Mouse (Mus musculus) liver, embryonic 16.5 days (tissue): ENCODE measurements around the gene Hemk1. TPM values are rescaled to one million over a fixed set of nuclear protein-coding genes. Genes with fewer than 3 reads are reported as not detected.

Experiments used
- ATAC-seq: fragments of 200-750 bp; cut with Nextera tagmentation; 2 replicates; pipeline ENCODE4 v1.8.0; 2017; ENCODE audit warnings: low read depth, mild to moderate bottlenecking, moderate number of reproducible peaks, moderate library complexity
- H3K27ac ChIP-seq: fragments of 300-500 bp; sonication (generic); 2 replicates; pipeline ENCODE4 v1.5.1; 2014; ENCODE audit warnings: mild to moderate bottlenecking, low read length
- H3K27me3 ChIP-seq: fragments of 300-500 bp; sonication (generic); 2 replicates; pipeline ENCODE4 v1.6.1; 2014; ENCODE audit warnings: low read depth, low read length, mixed read lengths; ENCODE audit not compliant: control insufficient read depth, insufficient read depth
- H3K36me3 ChIP-seq: fragments of 300-500 bp; sonication (generic); 2 replicates; pipeline ENCODE4 v1.6.1; 2014; ENCODE audit warnings: mild to moderate bottlenecking; ENCODE audit not compliant: control insufficient read depth, insufficient read depth
- H3K4me1 ChIP-seq: fragments of 300-500 bp; sonication (generic); 2 replicates; pipeline ENCODE4 v1.6.1; 2014; ENCODE audit warnings: low read depth, low read length, mixed read lengths; ENCODE audit not compliant: control insufficient read depth
- H3K4me2 ChIP-seq: fragments of 300-500 bp; sonication (generic); 2 replicates; pipeline ENCODE4 v1.6.1; 2014; ENCODE audit warnings: low read depth, low read length, mixed read lengths
- H3K4me3 ChIP-seq: fragments of 300-500 bp; sonication (generic); 2 replicates; pipeline ENCODE4 v1.5.1; 2014; ENCODE audit warnings: low read depth, mild to moderate bottlenecking, low read length
- H3K9ac ChIP-seq: fragments of 300-500 bp; sonication (generic); 2 replicates; pipeline ENCODE4 v1.6.1; 2014; ENCODE audit warnings: low read depth, low read length
- H3K9me3 ChIP-seq: fragments of 300-500 bp; sonication (generic); replicated peaks from 2 replicates; pipeline ENCODE4 v1.6.1; 2016; ENCODE audit warnings: low read length; ENCODE audit not compliant: control insufficient read depth
- WGBS: fragments of 180-500 bp; shearing (Covaris S2); extraction: QIAGEN DNeasy Blood & Tissue Kit; methylation state at CpG from one replicate; pipeline ENCODE4 v1.1.7; 2014; ENCODE audit not compliant: insufficient replicate concordance; 5-methylcytosine and 5-hydroxymethylcytosine counted together
- polyA plus RNA-seq: library from polyadenylated mRNA; unstranded; fragments of >200 nt; fragmentation: Nextera tagmentation; extraction: Ambion mirVana; gene quantifications from 2 replicates; pipeline ENCODE4 v1.2.1, GENCODE M21; 2015

Gene Hemk1
- polyA plus RNA-seq, 1 experiment from 2014 or later = 2.9 TPM

DNA sequence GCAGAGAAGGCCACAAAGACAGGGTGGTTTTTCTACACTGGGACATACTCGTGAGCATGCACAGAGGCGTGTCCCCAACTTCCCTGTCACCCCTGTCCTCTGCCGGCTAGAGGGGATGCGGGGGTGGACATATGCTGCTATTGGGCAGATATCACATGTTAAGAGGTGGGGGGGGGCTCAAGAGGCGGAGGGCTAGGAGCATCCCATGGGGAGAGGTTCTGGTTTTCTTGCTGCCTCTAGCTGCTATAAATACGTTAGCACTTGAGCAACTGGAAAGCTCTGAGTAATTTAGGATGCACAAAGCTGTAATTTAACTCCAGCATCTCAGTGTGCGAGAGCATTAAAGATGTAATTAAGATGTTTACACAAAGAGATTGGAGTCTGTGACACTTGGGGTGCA lies 11.2 kb upstream of the Hemk1 start:
- H3K9me3 ChIP-seq = no peaks in the 10 kb centered on the region
- H3K27me3 ChIP-seq = no peaks in the 10 kb centered on the region; the same call in 1 of the 2 replicates
- H3K9ac ChIP-seq = no peak overlapping the region
- no peak for ATAC-seq
- no peak overlapping the region for H3K4me2 ChIP-seq
- no peaks in the 10 kb centered on the region for H3K36me3 ChIP-seq
- H3K4me3 ChIP-seq = no peak overlapping the region
- 49% methylated on average over 7 of the region's 7 CpGs for WGBS
- H3K27ac ChIP-seq = no peak overlapping the region
- H3K4me1 ChIP-seq = no peaks in the 10 kb centered on the region

DNA sequence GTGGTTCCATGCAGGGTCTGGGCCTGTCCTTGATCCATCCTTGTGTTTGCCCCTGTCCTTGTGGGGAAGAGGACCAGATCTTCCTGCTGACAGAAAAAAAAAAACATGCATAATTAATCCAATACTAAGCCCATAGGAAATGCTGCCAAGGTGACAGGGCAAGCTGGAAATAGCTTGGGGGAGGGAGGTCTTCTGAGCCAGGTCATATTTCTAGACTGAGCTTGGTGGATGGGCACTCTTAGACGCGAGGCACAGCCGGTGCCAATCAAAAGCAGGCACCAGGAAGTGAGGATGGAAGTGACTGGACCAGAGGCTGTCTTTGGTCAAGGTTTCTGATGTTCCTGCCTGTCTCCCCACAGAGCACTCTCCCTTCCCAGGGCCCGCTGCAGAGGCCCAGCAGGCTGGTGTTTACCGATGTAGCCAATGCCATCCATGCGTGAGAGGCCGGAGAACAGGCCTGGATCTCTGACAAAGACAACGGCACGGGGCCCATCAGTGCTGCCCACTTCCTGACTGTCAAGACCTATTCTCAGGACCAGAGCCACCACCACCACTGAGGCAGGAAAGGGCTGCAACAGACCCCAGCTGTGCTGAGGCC lies 9.5 kb upstream of the Hemk1 start:
- Histone ChIP-seq H3K9me3 (no peaks in the 10 kb centered on the region), H3K4me3 (no peak overlapping the region), H3K4me1 (no peaks in the 10 kb centered on the region), H3K9ac (no peak overlapping the region), H3K4me2 (no peak overlapping the region), H3K36me3 (no peaks in the 10 kb centered on the region), H3K27ac (no peak overlapping the region), H3K27me3 (no peaks in the 10 kb centered on the region)
- 55% methylated on average over 9 of the region's 9 CpGs for WGBS
- no peak for ATAC-seq

DNA sequence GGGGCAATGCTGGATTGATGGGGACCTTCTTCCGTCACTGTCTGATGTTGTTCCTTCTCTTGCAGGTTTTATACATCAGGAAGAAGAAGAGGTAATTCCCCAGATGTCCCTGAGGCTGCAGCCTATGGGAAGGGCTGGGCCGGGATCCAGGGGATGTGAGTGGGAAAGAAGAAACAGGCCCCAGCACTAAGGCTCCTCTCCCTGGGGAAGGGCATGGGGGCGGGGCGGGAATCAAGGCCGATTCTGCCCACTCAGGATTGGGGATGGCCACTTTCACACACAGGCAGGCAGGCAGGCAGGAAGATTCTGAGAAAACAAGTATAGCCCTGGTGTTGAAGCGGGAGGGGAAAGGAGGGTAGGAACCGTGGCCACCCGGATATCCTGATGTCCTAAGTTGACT lies 7.9 kb upstream of the Hemk1 start:
- no peaks in the 10 kb centered on the region for H3K36me3 ChIP-seq
- no peaks in the 10 kb centered on the region; the same call in 1 of the 2 replicates for H3K4me1 ChIP-seq
- H3K4me3 ChIP-seq = no peak overlapping the region
- no peak overlapping the region for H3K4me2 ChIP-seq
- peaks cover 13% of the 10 kb centered on the region for H3K27me3 ChIP-seq
- H3K27ac ChIP-seq = no peak overlapping the region
- WGBS = 72% methylated on average over 8 of the region's 8 CpGs
- H3K9ac ChIP-seq = no peak overlapping the region
- ATAC-seq = no peak
- H3K9me3 ChIP-seq = no peaks in the 10 kb centered on the region

DNA sequence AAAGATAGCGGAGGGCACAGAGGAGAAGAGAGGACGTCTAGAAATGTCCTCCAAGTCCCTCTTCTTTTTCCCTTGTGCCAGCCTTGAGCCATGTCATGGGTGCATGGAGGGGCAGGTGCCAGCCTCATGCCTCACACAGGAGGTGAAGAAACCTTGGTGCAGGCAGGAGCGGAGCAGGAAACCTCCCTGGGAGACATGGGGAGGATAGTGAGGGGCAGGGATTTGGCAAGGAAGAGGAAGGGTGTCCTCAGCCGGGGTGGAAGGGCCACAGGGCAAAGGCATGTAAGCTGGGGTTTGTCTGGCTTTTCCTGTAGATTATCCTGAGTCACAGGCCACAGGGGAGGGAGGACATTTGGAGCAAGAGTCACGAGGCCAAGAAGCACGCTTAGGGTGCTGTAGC lies 5.9 kb upstream of the Hemk1 start:
- H3K27ac ChIP-seq = no peak overlapping the region
- no peak overlapping the region for H3K9ac ChIP-seq
- H3K36me3 ChIP-seq = no peaks in the 10 kb centered on the region
- ATAC-seq = no peak
- H3K4me1 ChIP-seq = peaks cover 2% of the 10 kb centered on the region; the same call in 1 of the 2 replicates
- WGBS = 46% methylated on average over 6 of the region's 6 CpGs
- H3K9me3 ChIP-seq = no peaks in the 10 kb centered on the region
- no peak overlapping the region for H3K4me3 ChIP-seq
- no peak overlapping the region for H3K4me2 ChIP-seq
- H3K27me3 ChIP-seq = peaks cover 19% of the 10 kb centered on the region

DNA sequence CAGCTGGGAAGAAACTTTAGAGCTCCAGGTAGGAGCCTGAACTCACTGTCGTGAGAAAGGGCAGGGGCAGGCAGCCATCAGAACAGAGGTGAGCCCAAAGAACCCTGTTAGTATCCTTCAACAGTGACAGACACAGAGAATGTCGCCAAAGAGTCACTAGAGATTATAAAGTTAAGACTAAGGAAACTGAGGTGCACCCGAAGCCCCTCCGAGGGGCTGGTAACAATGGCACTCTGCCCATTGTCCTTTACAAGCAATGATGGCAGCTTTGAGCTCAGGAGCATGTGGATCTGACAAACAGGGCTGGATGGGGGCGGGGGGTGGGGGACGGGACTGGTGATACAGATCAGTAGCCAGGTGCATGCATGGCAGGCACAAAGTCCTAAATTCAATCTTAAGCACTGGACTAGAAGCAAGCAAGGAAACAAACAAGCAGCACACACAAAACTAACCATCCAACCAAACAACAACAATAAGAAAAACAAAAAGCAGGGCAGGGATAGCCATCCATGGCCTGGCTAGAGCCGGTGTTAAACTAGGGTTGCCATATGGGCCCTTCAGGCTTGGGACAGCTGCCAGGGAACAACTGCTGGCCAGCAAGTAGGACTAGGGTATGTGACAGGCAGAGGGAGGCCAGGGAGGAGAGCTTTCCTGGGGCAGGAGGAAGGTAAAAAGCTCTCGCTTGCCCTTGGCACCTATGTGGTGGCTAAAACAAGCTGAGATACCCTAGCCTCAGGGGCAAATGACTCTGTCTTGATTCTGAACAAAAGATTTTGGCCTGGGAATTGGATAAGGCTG lies 5.2 kb upstream of the Hemk1 start:
- Histone ChIP-seq H3K9ac (no peak overlapping the region), H3K27ac (no peak overlapping the region), H3K4me1 (peaks cover 7% of the 10 kb centered on the region), H3K36me3 (no peaks in the 10 kb centered on the region), H3K9me3 (no peaks in the 10 kb centered on the region), H3K4me3 (no peak overlapping the region), H3K27me3 (peaks cover 19% of the 10 kb centered on the region), H3K4me2 (no peak overlapping the region)
- 53% methylated on average over 8 of the region's 8 CpGs for WGBS
- no peak for ATAC-seq

DNA sequence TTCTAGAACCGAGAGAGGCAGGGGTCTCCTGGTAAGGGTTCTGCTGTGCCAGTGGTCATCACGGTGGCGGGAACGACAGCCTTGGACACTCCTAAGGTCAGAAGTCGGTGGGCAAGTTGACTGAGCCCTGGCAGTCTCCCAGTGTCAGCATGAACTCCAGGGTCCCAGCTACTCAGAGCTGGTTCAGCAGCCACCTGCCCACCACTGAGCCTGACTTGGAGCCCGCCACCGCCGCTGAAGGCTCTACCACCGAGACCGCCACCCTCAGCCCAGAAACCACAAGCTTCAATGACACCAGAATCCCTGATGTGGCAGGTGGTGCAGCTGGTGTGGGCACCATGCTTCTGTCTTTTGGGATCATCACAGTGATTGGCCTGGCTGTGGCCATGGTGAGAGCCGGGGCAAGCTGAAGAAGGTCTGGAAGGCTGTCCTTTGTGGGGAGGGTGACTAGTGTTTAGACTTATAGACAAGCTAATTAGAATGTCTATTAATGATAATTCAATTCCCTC lies 4.1 kb upstream of the Hemk1 start:
- 64% methylated on average over 11 of the region's 11 CpGs for WGBS
- Histone ChIP-seq H3K27me3 (peaks cover 19% of the 10 kb centered on the region), H3K4me2 (no peak overlapping the region), H3K4me1 (peaks cover 11% of the 10 kb centered on the region), H3K9ac (no peak overlapping the region), H3K27ac (no peak overlapping the region), H3K4me3 (no peak overlapping the region), H3K9me3 (no peaks in the 10 kb centered on the region), H3K36me3 (no peaks in the 10 kb centered on the region)
- no peak for ATAC-seq

DNA sequence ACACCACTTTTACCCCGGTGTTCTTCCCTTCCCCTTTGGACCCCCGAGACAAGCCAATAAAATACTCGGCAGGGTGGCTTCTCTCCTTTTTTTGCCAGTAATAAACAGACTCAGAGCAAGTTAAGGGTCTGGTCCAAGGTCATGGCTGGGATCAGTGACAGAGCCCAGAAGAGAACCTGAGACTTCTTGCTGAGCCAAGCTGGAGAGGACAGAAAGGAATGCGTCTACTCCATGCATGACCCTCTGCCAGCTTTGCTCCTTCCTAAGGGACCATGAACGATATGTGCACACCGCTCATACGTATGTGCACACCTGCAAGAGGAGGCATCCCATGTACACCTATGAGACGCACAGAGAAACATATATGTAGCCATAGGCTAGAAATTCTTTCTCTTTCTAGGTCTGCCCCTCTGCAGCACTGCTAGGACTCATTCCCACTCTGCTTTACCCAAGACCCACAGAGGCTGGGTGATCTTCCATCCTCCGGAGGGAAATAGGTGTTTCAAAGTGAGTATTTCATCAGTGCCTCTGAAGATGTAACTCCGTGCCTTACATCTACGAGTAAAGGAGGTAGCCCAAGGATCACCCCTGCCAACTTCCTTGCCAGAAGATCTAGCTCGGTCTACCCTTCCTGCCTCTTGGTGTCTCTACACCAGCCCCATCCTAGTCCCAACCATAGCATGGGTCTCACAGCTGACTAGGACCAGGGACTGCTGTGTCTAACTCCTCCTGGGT lies 2.9 kb upstream of the Hemk1 start:
- peak overlapping the region; percentile 56; the same call in 1 of the 2 replicates for H3K9ac ChIP-seq
- H3K4me3 ChIP-seq = peak overlapping the region; percentile 62
- 42% methylated on average over 12 of the region's 12 CpGs for WGBS
- H3K9me3 ChIP-seq = no peaks in the 10 kb centered on the region
- H3K27ac ChIP-seq = no peak overlapping the region
- peaks cover 11% of the 10 kb centered on the region for H3K4me1 ChIP-seq
- no peak for ATAC-seq
- H3K36me3 ChIP-seq = no peaks in the 10 kb centered on the region
- peaks cover 19% of the 10 kb centered on the region for H3K27me3 ChIP-seq
- H3K4me2 ChIP-seq = peak overlapping the region; percentile 77

DNA sequence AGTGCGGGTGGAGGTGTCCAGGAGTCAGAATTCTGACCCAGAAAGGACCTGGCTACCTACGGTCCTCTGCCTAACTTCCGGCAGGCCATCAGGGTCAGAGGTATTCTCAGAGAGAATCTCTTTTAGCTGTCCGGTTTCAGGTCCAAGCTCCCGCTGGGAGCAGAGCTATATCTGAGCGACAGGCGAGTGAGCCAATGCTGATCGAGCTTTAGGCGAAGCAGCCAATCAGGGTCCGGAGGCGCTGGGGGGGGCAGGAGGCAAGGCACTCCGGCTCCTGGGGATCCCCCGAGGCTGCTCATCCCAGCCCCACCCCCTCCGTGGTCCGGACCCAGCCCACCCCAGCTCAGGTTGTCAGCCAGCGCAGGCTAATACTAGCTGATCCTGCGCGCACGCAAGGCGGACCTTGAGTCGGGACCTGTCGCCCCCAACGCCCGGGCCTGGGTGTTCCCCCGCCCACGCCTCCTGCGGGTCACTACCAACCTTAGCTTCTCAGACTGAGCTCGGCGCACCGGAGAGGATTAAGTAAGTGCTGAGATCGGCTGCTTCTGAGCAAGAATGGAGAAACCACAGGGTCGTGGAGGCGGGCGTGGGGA lies 2.2 kb upstream of the Hemk1 start, which contains the start of gene 6430571L13Rik:
Gene 6430571L13Rik, plus strand, starts transcription at position 336 of the 593 bp plus-strand sequence.
- no peaks in the 10 kb centered on the region for H3K36me3 ChIP-seq
- H3K4me2 ChIP-seq = peak within 1 kb of the TSS; percentile 77
- no peak within 1 kb of the TSS for H3K27ac ChIP-seq
- peak; percentile 88 for ATAC-seq
- peak within 1 kb of the TSS; percentile 62 for H3K4me3 ChIP-seq
- H3K4me1 ChIP-seq = peaks cover 11% of the 10 kb centered on the region
- H3K27me3 ChIP-seq = peaks cover 19% of the 10 kb centered on the region
- H3K9me3 ChIP-seq = no peaks in the 10 kb centered on the region
- WGBS = under 1% methylated on average over 34 of the region's 34 CpGs
- H3K9ac ChIP-seq = peak within 1 kb of the TSS; percentile 56
